Mouse (Mus musculus) C2C12 (cell line): ENCODE measurements around the gene Npm1. TPM values are rescaled to one million over a fixed set of nuclear protein-coding genes. Genes with fewer than 3 reads are reported as not detected.

Source experiments
- H3K27me3 ChIP-seq: one replicate; pipeline ENCODE4 v1.6.1; 2011; ENCODE audit not compliant: control insufficient read depth, insufficient read depth, insufficient read length
- H3K36me3 ChIP-seq: one replicate; pipeline ENCODE4 v1.6.1; 2011; ENCODE audit not compliant: control insufficient read depth, insufficient read depth
- H3K4me3 ChIP-seq: one replicate; pipeline ENCODE4 v1.5.1; 2011; ENCODE audit warnings: mild to moderate bottlenecking, control low read depth; ENCODE audit not compliant: poor library complexity, insufficient read depth, severe bottlenecking
- H3K79me2 ChIP-seq: one replicate; pipeline ENCODE4 v1.6.1; 2011; ENCODE audit not compliant: control insufficient read depth, insufficient read depth
- H3K79me3 ChIP-seq: one replicate; pipeline ENCODE4 v1.6.1; 2011; ENCODE audit warnings: low read depth, control low read depth
- H3ac ChIP-seq: one replicate; pipeline ENCODE3; 2011; ENCODE audit warnings: low read depth; ENCODE audit not compliant: control insufficient read depth, insufficient read length
- CEBPB ChIP-seq: IDR thresholded peaks from one replicate; pipeline ENCODE4 v1.6.1; 2011; ENCODE audit warnings: low read depth, mild to moderate bottlenecking, control low read depth, moderate library complexity
- CTCF ChIP-seq: IDR thresholded peaks from one replicate; pipeline ENCODE4 v1.5.1; 2011; ENCODE audit not compliant: control insufficient read depth, insufficient read depth, insufficient read length
- FOSL1 ChIP-seq: IDR thresholded peaks from one replicate; pipeline ENCODE4 v1.8.0; 2011; ENCODE audit warnings: mild to moderate bottlenecking, low read length; ENCODE audit not compliant: poor library complexity, insufficient read depth, severe bottlenecking
- MAX ChIP-seq: IDR thresholded peaks from one replicate; pipeline ENCODE4 v1.6.1; 2011; ENCODE audit warnings: mild to moderate bottlenecking, control low read depth
- MYOD1 ChIP-seq: IDR thresholded peaks from one replicate; pipeline ENCODE4 v1.6.1; 2011; ENCODE audit warnings: low read depth; ENCODE audit not compliant: control insufficient read depth, insufficient read length
- MYOG ChIP-seq: IDR thresholded peaks from one replicate; pipeline ENCODE4 v1.6.1; 2011; ENCODE audit not compliant: control insufficient read depth, insufficient read length; ENCODE audit errors: extremely low read depth
- USF1 ChIP-seq: IDR thresholded peaks from one replicate; pipeline ENCODE4 v1.6.1; 2011; ENCODE audit warnings: low read depth, mild to moderate bottlenecking, control low read depth, moderate library complexity
- polyA plus RNA-seq: library from polyadenylated mRNA; unstranded; fragments of >200 nt; fragmentation: generic; extraction: Trizol; gene quantifications from one replicate; pipeline ENCODE4 v1.2.1, GENCODE M21; 2012; ENCODE audit warnings: missing spikeins

Gene Npm1
- polyA plus RNA-seq, 1 experiment, result 702 TPM

- TF ChIP-seq CEBPB (no peak), MYOD1 (no peak), FOSL1 (no peak), MAX (no peak), MYOG (no peak), CTCF (no peak), USF1 (no peak)
- H3ac ChIP-seq, result no peak overlapping the region
- no peak overlapping the region for H3K4me3 ChIP-seq
- H3K79me2 ChIP-seq, result no peaks in the 10 kb centered on the region
- H3K36me3 ChIP-seq, result no peaks in the 10 kb centered on the region
- H3K27me3 ChIP-seq, result peaks cover 39% of the 10 kb centered on the region
- H3K79me3 ChIP-seq, result no peaks in the 10 kb centered on the region
Measured at GRCm38 (mm10) chr11:33176525-33177245, 13.7 kb upstream of the Npm1 start.

GRCm38 (mm10) chr11:33175768-33176167 is 12.8 kb upstream of the Npm1 start:
- no peaks in the 10 kb centered on the region for H3K79me2 ChIP-seq
- H3K36me3 ChIP-seq, result no peaks in the 10 kb centered on the region
- no peak for TF ChIP-seq MYOG
- no peak for TF ChIP-seq MYOD1
- no peak for TF ChIP-seq CEBPB
- no peak for TF ChIP-seq CTCF
- TF ChIP-seq USF1, result no peak
- TF ChIP-seq MAX, result no peak
- TF ChIP-seq FOSL1, result no peak
- no peak overlapping the region for H3ac ChIP-seq
- H3K79me3 ChIP-seq, result no peaks in the 10 kb centered on the region
- no peak overlapping the region for H3K4me3 ChIP-seq
- peaks cover 39% of the 10 kb centered on the region for H3K27me3 ChIP-seq

GRCm38 (mm10) chr11:33170489-33170888 is 7.5 kb upstream of the Npm1 start:
- no peak overlapping the region for H3K4me3 ChIP-seq
- no peaks in the 10 kb centered on the region for H3K79me2 ChIP-seq
- TF ChIP-seq CTCF (peak; percentile 33), MAX (no peak)
- H3K79me3 ChIP-seq, result no peaks in the 10 kb centered on the region
- no peaks in the 10 kb centered on the region for H3K36me3 ChIP-seq
- no peak overlapping the region for H3ac ChIP-seq
- H3K27me3 ChIP-seq, result peaks cover 14% of the 10 kb centered on the region

- Histone ChIP-seq H3K79me3 (peaks cover 55% of the 10 kb centered on the region), H3K4me3 (peak overlapping the region; percentile 99), H3K79me2 (peaks cover 56% of the 10 kb centered on the region), H3K27me3 (no peaks in the 10 kb centered on the region), H3ac (peak overlapping the region; percentile 99), H3K36me3 (peaks cover 47% of the 10 kb centered on the region)
- no peak for TF ChIP-seq MYOD1
- peak; percentile 99 for TF ChIP-seq MAX
- peak; percentile 79 for TF ChIP-seq USF1
- TF ChIP-seq FOSL1, result no peak
Measured at GRCm38 (mm10) chr11:33162211-33162997, 602 bp downstream of the Npm1 start.

GRCm38 (mm10) chr11:33159741-33160140 is 3.3 kb downstream of the Npm1 start:
- H3K4me3 ChIP-seq, result peak overlapping the region; percentile 99
- H3K27me3 ChIP-seq, result no peaks in the 10 kb centered on the region
- peaks cover 75% of the 10 kb centered on the region for H3K79me3 ChIP-seq
- peaks cover 83% of the 10 kb centered on the region for H3K79me2 ChIP-seq
- peaks cover 73% of the 10 kb centered on the region for H3K36me3 ChIP-seq
- TF ChIP-seq CTCF, result no peak
- no peak for TF ChIP-seq FOSL1
- H3ac ChIP-seq, result no peak overlapping the region

GRCm38 (mm10) chr11:33157453-33158196 is 5.4 kb downstream of the Npm1 start:
- Histone ChIP-seq H3K27me3 (no peaks in the 10 kb centered on the region), H3K36me3 (peaks cover 95% of the 10 kb centered on the region), H3K79me3 (peaks cover 77% of the 10 kb centered on the region), H3ac (no peak overlapping the region), H3K4me3 (no peak overlapping the region), H3K79me2 (peaks cover 99% of the 10 kb centered on the region)
- TF ChIP-seq CTCF (no peak), FOSL1 (no peak), USF1 (no peak), MYOG (no peak), CEBPB (no peak), MYOD1 (no peak), MAX (no peak)
